Mouse (Mus musculus) lung, postnatal 25 days (tissue): Measurements from ENCODE around the gene Zfp108.

Source experiments
- DNase-seq: peaks from one replicate; pipeline ENCODE4 v3.0.0; 2022; ENCODE audit warnings: low spot score

Zfp108 gene

DNA sequence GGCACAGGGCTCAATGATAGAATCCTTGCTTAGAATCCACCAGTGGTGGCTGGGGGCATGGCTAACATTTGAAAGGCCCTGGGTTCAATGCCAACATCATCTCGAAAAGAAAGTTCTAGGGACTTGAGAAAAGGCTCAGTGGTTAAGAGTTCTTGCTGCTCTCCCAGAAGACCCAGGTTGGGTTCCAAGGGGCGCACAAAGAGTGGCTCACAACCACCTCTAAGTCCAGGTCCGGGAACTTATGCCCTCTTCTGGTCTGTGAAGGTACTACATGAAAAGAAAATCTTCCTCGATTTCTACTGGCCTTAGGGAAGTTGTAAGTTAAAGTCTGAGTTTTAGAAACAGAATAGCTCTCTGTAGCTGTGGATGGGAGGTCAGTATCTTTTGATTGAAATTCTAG lies 31.5 kb downstream of the Zfp108 start:
- no peak for DNase-seq

DNA sequence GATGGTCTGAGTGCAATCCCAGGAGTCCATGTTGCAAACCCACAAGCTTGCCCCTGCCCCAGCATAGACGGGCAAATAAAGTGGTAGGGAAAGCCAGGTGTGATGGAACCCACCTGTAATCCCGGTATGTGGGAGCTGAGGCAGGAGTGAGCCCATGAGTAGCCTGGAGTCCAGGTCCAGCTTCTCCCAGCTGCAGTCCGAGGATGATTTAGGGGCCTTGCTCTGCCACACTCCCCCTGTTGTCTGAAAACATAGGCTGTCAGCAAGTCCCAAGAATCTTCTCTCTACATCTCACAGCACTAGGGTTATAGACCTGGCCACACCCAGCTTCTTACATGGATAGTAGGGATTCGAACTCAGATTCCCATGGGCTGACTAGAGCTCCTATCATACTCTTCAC lies 32.3 kb downstream of the Zfp108 start:
- DNase-seq: no peak

DNA sequence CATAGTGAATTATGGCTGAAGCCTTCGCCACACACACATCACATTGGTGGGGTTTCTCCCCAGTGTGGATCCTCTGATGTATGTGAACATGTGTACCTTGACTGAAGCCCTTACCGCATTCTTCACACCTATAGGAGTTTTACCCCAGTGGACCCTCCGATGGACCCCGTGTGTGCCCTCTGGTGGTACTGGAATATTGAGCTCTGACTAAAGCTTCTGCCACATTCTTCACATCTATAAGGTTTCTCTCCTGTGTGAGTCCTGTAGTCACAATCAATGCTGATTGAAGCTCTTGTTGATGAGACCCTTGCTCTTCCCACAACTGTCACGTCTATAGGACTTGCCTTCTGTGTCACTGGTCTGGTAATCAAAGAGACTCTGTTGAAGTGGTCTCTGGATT lies 33.1 kb downstream of the Zfp108 start:
- no peak for DNase-seq

DNA sequence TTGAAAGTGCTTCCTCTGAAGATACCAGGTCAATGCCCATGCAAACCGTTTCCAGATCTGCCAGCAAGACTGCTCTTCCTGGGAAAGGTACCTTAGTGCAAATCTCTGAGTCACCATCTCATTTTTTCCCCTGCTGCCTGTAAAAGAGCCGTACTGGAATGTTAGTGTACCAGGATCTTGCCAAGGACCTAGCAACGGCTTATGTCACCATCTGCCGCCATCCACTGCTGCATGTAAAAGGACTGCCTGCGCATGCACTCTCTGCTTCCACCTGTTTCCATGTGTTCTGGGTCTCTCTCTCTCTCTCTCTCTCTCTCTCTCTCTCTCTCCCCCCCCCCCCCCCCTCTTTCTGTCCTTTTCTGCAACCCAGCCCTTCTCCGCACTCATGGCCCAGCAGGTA lies 33.9 kb downstream of the Zfp108 start:
- DNase-seq: no peak

DNA sequence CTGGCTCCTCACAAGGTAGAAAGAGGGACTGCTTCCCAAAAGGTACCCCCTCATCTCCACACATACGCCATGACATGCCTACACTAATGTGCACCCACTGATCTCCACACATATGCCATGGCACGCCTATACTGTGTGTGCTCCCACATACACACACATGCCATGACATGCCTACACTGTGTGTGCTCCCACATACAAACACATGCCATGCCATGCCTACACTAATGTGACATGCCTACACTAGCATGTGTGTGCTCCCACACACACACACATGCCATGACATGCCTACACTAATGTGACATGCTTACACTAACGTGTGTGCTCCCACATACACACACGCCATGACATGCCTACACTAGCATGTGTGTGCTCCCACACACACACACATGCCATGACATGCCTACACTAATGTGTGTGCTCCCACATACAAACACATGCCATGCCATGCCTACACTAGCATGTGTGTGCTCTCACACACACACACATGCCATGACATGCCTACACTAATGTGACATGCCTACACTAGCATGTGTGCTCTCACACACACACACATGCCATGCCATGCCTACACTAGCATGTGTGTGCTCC lies 35.6 kb downstream of the Zfp108 start:
- no peak for DNase-seq

DNA sequence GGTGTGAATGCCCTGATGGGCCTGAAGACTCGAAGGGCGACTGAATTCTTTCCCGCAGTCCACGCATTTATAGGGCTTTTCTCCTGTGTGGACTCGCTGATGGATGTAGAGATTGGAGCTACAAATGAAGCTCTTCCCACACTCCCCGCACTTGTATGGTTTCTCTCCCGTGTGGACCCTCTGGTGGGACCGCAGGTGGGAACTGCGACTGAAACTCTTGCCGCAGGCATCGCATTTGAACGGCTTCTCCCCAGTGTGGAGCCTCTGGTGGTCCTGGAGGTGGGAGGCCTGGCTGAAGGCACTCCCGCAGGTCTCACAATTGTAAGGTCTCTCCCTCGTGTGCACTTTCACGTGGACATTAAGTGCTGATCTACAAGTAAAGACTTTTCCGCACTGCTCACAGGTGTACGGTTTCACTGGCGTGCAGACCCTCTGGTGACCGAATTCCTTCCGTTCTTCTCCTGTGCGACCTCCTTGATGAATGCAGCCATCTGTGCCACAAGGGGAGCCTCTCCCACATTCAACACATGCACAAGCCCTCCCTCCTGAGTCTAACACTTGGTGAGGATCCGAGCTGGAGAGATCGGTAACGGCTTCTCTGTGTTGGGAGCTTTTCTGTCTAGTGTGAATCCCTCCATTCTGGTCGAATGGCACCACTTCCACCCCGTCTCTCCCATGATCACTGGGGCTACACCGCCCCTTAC lies 36.9 kb downstream of the Zfp108 start:
- DNase-seq: no peak

DNA sequence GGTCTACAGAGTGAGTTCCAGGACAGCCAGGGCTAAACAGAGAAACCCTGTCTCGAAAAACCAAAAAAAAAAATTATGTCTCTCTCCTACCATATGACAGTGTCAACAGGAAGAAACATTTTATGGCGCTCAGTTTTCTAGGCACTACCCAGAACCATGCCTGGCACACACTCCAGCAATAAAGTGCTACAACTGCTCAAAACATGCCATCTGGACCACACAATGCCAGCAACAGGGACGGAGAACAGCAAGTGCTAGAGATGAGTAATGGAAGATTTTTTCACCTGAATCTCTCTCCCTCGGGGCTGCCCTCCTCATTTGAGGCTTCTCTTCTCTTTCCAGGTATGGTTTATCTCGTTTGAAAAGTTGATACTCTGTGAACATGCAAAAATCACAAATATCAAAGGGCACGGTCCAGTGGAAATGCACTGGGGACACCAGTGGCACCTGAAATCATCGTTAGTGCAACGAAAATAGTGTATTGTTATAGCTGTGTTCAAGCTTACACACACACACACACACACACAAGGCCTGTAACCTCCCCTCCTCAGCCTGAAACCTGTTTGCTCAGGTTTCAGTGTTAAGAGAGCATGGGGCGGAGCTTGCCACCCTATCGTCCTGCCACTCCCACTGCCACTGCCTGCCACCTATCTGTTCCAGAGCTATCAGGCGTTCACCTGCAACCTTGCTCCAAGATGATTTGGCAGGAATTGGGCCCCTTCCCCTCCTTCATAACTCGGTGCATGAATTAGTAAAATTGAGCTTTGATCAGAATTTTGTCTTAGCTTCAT lies 38.7 kb downstream of the Zfp108 start:
- DNase-seq: no peak

DNA sequence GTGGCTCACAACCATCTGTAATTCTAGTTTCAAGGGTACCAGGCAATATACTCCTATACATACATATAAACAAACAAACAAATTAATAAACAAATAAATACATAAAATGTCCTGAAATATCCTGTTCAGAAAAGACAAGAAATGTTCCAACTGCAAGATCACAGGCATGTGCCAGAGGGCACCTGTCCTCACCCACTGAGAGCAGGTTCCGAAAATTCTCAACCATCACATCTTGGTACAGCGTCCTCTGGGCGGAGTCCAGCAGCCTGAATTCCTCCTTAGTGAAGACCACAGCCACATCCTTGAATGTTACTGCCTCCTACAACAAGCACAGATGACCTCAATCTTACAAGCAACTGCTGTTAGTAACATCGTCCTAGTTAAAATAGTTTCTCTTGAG lies 40.2 kb downstream of the Zfp108 start:
- no peak for DNase-seq

DNA sequence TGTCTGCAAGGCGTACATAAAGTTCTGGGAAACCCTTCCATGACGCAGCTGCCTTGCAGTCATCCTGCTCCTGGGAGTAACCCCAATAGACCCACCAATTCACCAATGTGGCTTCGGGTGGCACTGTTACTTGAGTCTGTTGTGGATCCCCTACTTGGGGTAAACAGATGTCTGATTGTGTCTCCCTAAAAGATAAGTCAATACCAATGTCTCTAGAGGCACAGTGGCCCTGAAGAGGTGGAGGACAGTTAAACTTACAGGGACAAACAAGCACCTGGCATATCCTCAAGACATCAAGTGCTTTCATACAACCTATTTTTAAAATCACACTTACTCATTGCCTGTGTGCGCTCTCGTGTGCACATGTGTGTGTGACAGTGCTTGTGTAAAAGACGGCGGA lies 40.8 kb downstream of the Zfp108 start:
- no peak for DNase-seq

DNA sequence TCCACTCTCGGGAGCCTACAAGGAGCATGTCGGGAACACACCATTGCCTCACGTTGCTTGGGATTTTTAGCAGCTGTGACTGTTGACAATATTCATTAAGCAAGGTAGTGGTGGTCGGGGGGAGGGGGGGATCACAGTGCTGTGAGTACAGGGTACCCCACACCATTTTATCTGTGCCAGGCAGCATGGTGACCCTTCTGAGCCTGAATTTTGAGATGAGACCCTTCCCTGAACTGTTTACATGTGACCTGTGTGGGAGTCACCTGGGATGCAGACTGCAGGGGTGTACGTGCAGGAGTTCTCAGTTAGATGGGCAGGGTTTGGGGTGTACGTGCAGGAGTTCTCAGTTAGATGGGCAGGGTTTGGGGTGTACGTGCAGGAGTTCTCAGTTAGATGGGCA lies 41.8 kb downstream of the Zfp108 start:
- DNase-seq: no peak

DNA sequence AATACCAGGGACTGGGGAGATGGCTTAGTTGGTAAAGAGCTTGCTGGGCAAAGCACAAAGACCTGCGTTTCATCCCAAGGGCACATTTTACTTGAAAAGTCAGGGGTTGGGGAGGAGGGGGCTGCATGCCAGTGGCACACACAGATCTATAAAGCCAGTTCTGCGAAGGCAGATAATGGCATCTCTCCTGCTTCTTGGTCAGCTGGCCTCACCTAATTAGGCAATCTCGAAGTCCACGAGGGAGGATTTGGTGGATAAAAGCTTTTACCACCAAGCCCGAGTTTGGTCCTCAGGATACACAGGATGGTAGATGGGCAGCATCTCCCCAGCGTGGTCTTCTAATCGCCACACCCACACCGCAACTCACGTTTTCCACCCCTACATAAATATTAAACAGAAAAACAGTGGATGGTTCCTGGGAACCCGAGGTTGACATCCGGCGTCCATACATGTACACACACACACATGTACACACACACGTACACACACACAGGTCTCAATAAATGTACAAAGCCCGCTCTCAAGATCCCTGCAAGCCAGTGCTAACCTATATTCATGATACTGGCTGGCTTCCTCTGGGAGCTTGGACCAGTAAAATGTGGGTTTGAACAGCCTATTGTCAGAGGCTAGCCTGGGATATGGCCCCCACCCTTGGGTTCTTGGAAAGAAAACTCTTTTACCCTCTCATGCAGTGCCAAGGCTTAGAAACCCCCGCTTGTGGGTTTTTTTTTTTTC lies 42.9 kb downstream of the Zfp108 start:
- no peak for DNase-seq

DNA sequence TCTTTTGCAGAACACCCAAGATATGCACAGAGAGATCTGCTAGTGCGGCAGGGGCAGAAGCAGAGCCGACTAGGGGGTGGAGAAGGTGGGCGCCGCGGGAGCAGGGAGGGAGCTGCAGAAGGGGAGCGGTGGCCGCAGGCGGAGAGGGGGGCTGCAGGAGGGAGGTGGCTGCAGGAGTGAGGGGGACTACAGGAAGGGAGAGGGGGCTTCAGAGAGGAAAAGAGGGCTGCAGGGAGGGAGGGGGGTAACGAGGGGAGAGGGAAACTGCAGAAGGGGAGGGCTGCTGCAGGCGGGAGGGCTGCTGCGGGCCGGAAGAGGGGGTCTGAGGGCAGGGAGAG lies 44.0 kb downstream of the Zfp108 start:
- DNase-seq: no peak

DNA sequence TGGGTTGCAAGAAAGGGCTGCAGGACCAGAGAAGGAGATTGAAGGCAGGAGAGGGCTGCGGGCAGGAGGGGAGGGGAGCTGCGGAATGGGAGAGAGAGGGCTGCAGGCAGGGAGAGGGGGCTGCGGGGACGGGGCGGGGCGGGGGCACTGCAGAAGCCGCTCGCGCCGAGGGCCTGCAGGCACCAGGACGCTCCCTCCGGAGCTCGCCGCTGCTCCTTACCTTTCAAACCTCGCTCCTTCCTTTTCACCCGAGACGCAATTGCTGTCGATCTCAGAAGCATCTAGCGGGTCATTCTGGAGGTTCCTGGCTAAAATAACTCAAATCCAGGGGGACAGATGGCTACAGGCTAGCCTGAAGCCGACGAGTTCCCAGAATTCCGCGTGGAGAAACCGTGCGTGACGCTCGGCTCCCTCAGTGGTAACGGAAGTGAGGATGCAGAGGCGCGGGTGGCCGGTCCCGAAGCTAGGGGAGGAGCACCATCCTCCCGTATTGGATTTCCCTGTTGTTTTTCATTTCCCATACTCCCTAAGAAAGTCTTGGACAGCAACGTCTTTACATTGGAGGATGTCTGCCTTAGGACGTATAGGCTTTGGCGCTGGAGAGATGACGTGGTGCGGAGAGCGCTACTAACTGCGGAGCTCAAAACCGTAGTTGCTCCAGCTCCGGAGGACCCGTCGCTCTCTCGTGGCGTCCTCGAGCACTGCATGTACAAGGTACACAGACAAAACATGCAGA lies 44.5 kb downstream of the Zfp108 start:
- peak; percentile 66 for DNase-seq

DNA sequence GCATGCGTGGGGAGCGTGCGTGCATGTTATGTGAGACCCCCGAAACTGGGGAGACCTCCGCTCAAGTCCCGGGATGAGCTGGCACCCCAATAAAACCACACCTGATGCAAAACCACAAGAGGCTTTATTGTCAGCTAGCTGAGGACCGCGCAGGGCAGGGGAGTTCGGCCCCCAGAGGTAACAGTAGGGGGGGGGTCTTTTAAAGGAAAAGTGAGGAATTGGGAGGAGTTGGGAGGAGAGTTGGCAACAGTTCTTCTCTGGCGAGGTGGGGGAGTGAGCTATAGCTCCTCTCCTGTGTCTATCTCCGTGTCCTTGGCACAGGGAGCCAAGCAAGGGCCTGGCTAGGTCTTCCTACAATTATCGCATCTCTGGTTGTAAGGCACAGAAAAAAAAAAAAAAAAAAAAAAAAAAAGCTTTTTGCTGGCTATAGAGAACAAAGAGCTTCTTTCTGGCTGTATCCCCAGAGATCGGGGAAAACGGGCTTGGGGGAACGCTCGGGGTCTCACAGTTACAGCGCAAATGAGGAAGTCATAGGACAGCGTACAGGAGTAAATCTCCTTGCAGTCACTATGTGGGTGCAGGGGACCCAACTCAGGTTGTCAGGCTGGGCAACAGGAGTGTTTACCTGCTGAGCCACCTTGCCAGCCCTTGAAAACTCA lies 45.4 kb downstream of the Zfp108 start:
- DNase-seq: no peak

DNA sequence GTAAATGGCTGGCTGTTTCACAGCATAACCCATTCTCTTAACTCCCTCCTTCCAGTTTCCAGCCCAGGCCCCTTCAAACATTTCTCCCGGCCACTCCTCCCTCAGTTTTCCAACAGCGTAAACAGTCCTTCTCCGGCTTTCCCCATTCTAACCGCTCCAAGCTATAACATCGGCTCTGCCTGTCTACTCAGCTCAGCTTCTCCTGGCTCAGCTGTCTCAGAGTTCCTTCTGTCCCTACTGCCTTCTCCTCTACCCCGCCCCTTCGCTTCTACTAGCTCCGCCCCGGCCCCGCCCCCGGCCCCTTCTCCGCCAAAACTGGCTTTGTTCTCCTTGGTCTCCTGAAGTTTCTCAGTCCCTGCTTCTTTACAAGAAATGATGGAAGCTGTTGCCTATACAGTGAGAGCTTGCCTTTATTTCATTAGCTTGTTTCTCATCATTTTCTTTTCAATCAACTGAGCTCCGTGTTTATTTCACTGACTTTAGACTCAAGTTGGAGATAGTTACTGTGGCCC lies 46.2 kb downstream of the Zfp108 start, which contains the start of gene Zfp61:
TSS of gene Zfp61 (minus strand) at position 462 of the 512 bp plus-strand sequence.
- peak; percentile 23 for DNase-seq
